Mouse (Mus musculus) right cerebral cortex, postnatal 4 days (tissue): ENCODE results near the gene Cdkn2c.
"Not testable (repeated sequence)": the region's sequence is repeated elsewhere in the genome, so short reads cannot be mapped to it uniquely, and the experiment has no call there.

Source experiments
- DNase-seq: peaks from one replicate; pipeline ENCODE4 v3.0.0-alpha.2; 2022

Cdkn2c gene

DNA sequence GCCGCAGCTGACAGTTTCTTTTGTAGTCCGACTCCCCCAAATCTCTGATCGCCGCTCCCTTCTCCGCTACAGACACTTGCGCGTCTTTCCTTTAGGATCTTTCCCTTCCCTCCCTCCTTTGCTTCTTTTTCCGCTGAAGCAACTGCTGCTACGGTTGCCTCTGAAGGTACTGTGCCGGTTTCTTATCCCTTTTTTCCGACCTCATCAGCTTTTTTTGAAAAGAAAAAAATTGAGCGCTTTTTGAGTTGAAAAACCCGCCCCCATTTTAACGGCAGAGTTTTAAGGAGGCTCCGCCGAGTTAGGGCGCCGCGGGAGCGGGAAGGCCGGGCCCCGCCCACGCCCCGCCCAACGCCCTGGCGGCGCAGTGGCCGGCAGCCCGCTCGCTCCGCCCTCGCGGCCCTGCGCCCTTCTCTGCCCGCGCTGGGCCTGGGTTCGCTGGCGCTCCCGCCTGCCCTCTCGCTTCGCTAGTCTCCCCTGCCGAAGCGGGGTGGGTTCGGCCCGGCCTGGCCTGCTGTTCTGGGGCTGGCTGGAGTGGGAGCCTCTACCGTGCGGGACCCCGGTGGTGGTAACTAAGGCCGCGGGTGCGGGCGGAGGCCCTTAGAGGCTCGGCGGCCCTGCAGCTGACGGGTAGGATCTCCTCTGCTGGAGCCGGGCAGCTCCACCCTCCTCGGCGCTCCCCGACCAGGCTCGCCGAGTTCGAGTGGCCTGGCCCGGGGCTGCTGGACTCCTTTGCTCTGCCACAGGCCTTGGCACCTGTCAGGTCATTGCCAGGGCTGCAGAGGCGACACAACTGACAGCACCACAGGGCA, at the start of gene Cdkn2c:
TSS of gene Cdkn2c (minus strand) at position 729 of the 809 bp plus-strand sequence.
- DNase-seq: peak; percentile 64

GRCm38 (mm10) chr4:109705349-109705748, 38.4 kb upstream of the Cdkn2c start:
- no peak for DNase-seq

- no peak for DNase-seq
Observed at GRCm38 (mm10) chr4:109703568-109703967, 36.6 kb upstream of the Cdkn2c start.

DNA sequence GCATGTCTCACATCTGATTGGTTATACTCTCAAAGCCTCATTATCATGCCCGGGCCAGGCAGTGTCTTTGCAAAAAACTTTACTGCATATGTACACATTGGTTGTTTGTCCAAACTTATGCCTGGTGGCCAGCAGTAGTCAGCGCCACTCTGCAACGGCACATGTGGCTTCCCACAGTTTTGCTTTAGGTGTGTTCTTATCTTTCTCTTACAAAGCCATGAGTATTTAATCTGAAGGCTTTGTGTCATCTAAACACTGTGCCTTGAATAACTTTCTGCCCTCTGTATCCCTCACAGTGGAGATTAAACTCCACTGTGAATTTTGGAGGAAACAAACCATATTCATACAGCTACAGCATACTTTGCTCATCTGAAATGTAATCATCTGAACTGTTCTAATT, 33.7 kb upstream of the Cdkn2c start:
- DNase-seq: not testable (repeated sequence)

DNA sequence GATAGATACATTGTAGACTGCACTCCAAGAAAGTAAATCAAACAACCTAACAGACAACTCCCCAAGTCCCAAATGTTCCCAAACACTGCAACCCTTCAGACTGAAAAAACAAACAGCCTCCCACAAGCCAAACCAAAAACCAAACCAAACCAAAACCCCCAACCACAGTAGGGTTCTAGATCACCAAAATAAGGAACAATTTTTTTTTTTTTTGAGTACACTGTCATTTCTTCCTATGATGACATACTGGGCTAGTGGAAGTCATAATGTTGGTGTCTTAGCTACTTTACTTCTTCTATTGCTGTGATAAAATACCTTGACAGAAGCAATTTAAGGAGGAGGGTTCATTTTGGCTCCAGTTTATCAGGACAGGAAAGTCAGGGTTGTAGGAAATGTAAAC, 25.7 kb upstream of the Cdkn2c start:
- no peak for DNase-seq

GRCm38 (mm10) chr4:109683561-109683960, 16.6 kb upstream of the Cdkn2c start:
- no peak for DNase-seq

DNA sequence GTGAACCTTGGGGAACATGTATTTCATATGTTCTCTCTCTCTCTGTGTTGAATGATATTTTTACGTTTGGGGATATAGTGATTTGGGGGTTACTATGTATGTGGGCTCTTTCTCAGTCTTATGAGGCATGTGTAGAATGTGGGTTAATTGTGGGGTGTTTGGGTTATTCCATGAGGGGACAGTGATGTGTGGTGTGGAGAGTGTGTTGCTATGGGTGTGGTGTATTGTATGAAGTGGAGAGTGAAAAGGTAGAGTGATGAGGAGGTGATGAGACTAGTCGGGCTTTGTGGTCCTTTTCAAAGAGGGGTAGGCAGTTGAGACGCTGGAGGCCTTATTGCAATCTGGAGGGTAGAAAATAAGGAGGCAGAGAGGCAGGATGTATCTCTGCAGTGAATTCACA, 10.2 kb upstream of the Cdkn2c start:
- no peak for DNase-seq

DNA sequence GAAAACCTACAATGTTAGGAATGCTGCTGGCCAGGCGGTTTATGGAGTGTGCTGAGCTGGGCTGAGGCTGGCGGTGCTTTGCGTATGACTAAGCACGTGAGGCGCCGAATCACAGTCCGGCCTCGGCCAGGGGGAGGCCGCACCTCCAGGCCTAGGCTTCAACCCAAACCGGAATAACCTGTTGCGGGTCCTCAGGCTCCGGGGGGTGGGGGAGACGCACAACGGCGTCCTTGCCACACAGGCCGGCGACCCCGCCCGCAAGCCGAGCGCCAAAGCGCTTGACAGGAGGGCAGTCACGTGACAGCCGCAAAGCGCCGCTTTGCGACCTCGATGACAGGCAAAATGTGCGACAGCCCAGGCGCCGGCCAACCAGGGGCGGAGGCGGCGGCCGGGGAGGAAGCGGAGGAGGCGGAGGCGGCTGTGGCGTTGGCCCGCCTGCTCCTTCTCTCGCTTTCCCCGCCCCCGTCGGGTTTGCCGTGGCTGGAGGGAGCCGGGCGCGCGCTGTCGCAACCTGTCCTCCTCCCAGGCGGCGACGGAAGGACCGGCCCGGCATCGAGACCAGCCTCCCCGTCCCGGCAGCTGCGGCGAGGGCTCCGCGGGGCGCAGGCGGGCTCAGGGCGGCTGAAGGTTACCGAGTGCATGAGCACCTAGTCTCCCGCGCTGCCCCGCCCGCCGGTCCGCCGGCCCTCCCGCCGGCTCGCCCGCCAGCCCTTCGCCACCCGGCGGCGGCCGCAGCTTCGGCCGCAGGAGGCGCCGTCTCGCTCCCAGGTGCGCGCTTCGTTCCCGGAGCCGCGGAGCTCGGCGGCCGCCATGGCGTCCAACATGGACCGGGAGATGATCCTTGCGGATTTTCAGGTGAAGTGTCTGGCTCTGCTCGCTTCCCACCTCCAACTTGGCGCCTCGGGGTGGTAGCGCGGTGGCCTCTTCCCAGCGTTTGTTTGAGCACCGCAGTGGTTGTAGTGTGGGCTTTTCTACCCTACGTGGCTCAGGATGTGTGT, 9.5 kb upstream of the Cdkn2c start, which contains the start of gene Faf1:
TSS of gene Faf1 (plus strand) at position 371 of the 998 bp plus-strand sequence.
- DNase-seq: peak; percentile 93

DNA sequence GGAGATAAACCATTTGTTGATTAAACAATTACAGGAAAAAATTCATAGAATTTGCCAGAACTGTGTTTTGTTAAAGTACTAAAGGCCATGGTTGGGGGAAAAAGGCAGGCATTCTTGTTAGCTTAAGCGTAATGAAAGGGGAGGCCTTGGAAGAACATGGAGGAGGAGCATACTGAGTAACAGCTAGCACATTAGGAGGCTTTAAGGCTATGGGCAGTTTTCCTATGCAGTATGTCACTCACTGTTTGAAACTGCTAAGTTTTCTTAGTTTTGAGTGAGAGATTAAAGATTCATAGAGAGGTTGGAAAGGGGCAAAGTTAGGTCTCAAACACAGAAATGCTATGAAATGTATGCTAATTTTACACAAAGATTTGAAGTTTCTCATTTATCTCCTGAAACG, 7.1 kb upstream of the Cdkn2c start:
- no peak for DNase-seq

DNA sequence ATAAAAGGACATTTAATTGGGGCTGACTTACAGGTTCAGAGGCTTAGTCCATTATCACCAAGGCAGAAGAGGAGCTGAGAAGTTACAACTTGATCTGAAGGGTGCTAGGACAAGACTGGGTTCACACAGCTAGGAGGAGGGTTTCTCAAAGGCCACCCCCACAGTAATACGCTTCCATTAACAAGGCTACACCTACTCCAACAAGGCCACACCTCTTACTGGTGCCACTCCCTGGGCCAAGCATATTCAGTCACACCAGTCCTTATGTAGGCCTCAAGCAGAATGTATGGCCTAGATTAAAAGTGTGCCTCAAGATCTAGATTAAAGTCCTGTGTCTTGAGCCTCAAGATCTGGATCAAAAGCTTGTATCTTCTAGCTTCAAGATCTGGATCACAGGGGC, 5.0 kb upstream of the Cdkn2c start:
- no peak for DNase-seq

DNA sequence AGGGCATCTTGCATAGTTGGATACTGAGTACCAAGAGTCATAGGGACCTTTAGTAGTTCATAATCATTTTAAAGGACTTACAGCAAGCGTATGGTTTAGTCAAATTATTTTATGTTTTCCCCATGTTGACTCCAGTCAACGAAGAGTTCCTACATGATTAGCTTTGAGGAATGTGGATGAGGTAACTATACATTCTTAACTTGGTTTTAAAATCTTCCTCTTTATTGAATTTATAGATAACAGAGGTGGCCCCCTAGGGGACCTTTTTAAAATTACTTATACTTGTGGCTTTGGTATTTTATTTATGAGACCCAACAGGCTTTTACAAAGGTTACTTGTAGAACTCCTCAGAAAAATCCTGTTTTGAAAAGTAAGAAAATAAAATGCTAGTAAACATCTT, 3.2 kb upstream of the Cdkn2c start:
- DNase-seq: no peak

- DNase-seq: no peak
Observed at GRCm38 (mm10) chr4:109667518-109667917, 529 bp upstream of the Cdkn2c start.

- DNase-seq: peak; percentile 56
Observed at GRCm38 (mm10) chr4:109665982-109666460, 968 bp downstream of the Cdkn2c start.

DNA sequence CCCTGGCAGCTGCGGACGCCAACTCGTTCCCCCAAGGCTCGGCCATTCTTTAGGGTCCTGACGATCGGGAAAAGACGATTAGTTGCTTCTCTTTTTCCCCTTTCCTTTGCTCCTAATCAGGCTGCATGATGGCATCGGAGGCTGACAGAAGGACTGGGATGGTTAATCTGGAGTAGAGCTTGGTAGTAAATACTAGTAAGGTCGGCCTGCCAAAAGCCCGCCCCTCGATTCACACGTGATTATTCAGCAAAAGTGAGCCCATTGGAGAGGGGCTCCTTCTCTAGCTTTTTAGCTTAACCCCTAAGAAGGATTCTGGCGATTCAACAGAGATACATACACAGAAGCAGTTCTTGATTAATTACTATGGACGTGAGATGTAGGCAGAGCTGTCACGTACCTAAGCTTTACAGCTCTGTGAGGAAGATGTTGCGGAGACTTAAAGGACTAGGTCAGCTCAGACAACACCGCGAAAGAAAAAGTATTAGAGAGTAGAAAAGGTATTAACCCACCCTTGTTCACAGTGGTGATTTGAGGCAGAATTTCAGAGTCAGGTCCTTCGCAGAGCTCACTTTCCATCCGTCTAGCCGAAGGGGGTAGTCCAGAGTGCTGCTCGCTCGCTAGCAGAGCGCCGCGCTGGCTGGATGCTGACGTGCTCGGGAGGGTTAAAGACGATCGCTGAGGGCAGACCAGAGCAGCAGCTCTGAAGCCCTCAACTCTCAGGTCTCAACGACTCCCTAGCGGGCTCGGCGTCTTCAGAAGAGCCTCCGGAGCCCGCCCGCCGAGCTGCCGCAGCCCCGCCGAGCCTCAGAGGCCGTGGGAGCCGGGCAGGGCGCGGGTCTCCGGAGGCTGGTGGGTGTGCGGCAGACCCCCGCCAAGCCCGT, 1.6 kb downstream of the Cdkn2c start:
- DNase-seq: peak; percentile 53

DNA sequence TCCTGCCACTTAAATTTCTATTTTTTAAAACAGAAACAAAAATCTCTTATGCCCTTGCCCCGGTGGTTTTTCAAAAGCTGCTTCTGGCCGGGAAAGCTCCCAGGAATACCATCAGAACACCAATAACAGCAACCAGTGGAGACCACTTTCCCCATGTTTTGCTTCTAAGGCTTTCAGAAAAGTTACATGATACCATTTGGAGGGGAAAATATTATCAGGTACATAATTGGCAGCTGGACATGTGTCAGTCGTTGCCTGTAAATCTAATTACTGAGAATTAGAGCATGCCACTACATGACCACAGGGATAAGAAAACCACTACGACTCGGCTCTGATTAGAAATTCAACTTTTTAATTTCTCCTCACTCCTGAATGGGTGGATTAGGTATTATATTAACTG, 2.9 kb downstream of the Cdkn2c start:
- no peak for DNase-seq

GRCm38 (mm10) chr4:109662271-109662670, 4.7 kb downstream of the Cdkn2c start:
- DNase-seq: no peak

- DNase-seq: no peak
Observed at GRCm38 (mm10) chr4:109661183-109661582, 5.8 kb downstream of the Cdkn2c start.

- no peak for DNase-seq
Observed at GRCm38 (mm10) chr4:109660568-109660967, 6.4 kb downstream of the Cdkn2c start.

DNA sequence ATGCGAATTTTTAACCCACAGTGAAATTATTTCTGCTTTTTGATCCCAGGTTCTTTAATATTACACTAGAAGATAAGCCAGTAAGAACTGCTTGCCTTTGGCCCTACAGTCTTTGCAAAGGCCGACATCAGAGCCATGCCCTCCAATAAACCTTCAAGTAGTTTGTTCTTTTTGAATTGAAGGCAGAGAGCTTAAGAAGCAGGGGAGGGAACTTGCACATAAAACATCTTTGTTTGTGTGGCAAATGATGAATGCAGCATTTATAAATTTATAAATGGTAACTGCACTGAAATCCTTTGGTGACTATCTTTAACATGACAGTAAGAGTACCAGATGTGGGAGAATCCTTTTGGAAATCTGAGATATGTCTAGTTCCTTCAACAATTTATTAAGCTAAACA, 7.4 kb downstream of the Cdkn2c start:
- DNase-seq: no peak

GRCm38 (mm10) chr4:109658826-109659225, 8.2 kb downstream of the Cdkn2c start:
- no peak for DNase-seq

- DNase-seq: peak; percentile 11
Observed at GRCm38 (mm10) chr4:109657851-109658500, 9.0 kb downstream of the Cdkn2c start.
